17 mouse cellular contexts compared by ENCODE assay signal in genomic region chr3:80211323-80212109, GRCm38 (mm10).
DNase-seq lines count a peak whose midpoint lies in the region; ATAC-seq and TF ChIP-seq lines count a peak whose summit lies in the region.
"Had no signal": no experiment of that assay in that cellular context is flagged by ENCODE, and none has a peak within 500 bp of the region (broad histone marks: within the 10 kb centered on the region; RNA-seq: fewer than 3 reads in every experiment).

No protein-coding gene starts in this region.

- DNase-seq in hindbrain, embryonic 14.5 days (ENCODE audit: low spot score), result no peak
- DNase-seq in hindbrain, embryonic 11.5 days (ENCODE audit: low spot score), result no peak
- no peak for DNase-seq in midbrain, embryonic 10.5 days (ENCODE audit: low spot score)
- DNase-seq in layer of hippocampus, adult 2 months (ENCODE audit: low spot score in 2 of 2), result peak; percentile 25 to 79
- no peak for DNase-seq in heart, adult 2 months
- no peak for DNase-seq in urinary bladder, postnatal 25 days (ENCODE audit: low spot score)
- DNase-seq: cerebellum, adult 18-20 months; gastrocnemius, postnatal 36 days; kidney, postnatal 14 days; lung, embryonic 14.5 days; thymus, postnatal 25 days had no signal

- WGBS in hindbrain, embryonic 14.5 days, result 67% methylated on average over 3 of the region's 3 CpGs
- WGBS in hindbrain, embryonic 11.5 days, result 79% methylated on average over 3 of the region's 3 CpGs
- 66% methylated on average over 3 of the region's 3 CpGs for WGBS in midbrain, embryonic 13.5 days
- 85% methylated on average over 3 of the region's 3 CpGs for WGBS in midbrain, embryonic 10.5 days
- 37% methylated on average over 3 of the region's 3 CpGs for WGBS in midbrain, embryonic 16.5 days
- WGBS in heart, adult 2 months, result 71% methylated on average over 3 of the region's 3 CpGs

- no peak overlapping the region for H3K27ac ChIP-seq in hindbrain, embryonic 14.5 days
- H3K27ac ChIP-seq in hindbrain, embryonic 11.5 days (ENCODE audit: low read depth, low read length), result no peak overlapping the region
- 0 out of 2 replicates have a peak overlapping the region, but pooled peaks have one; percentile 19 for H3K27ac ChIP-seq in midbrain, embryonic 13.5 days
- no peak overlapping the region for H3K27ac ChIP-seq in midbrain, embryonic 10.5 days (replicated peaks)
- H3K27ac ChIP-seq in layer of hippocampus, adult 2 months, result peak overlapping the region; percentile 91
- peak overlapping the region; percentile 58 for H3K27ac ChIP-seq in midbrain, embryonic 16.5 days (ENCODE audit: low read length)
- no peak overlapping the region for H3K27ac ChIP-seq in heart, adult 2 months

- intact Hi-C loops in heart, adult 2 months (cut with DNase I), result no loop called here

- ATAC-seq in hindbrain, embryonic 14.5 days (ENCODE audit: low FRiP score), result 0 out of 2 replicates have a peak, but pooled peaks have one; percentile 27
- ATAC-seq in hindbrain, embryonic 11.5 days (ENCODE audit: low FRiP score), result no peak
- no peak for ATAC-seq in midbrain, embryonic 13.5 days
- ATAC-seq in midbrain, embryonic 16.5 days, result 0 out of 2 replicates have a peak, but pooled peaks have one; percentile 49
- ATAC-seq: intestine, embryonic 16.5 days had no signal

- H3K27me3 ChIP-seq in hindbrain, embryonic 14.5 days (ENCODE audit: control insufficient read depth, insufficient read depth, low read length), result no peaks in the 10 kb centered on the region
- no peaks in the 10 kb centered on the region for H3K27me3 ChIP-seq in hindbrain, embryonic 11.5 days (ENCODE audit: control insufficient read depth, insufficient read depth, low read length)
- H3K27me3 ChIP-seq in midbrain, embryonic 13.5 days, result no peaks in the 10 kb centered on the region
- H3K27me3 ChIP-seq in midbrain, embryonic 10.5 days (ENCODE audit: low read depth, poor library complexity, severe bottlenecking), result no peaks in the 10 kb centered on the region
- H3K27me3 ChIP-seq in midbrain, embryonic 16.5 days (ENCODE audit: control insufficient read depth, insufficient read depth, low read depth, low read length), result no peaks in the 10 kb centered on the region
- H3K27me3 ChIP-seq in heart, adult 2 months (ENCODE audit: control insufficient read depth, insufficient read depth, low read length), result no peaks in the 10 kb centered on the region

- H3K4me1 ChIP-seq in hindbrain, embryonic 14.5 days (replicated peaks; ENCODE audit: control insufficient read depth, insufficient read depth, low read length), result no peaks in the 10 kb centered on the region; the same call in 1 of the 2 replicates
- no peaks in the 10 kb centered on the region for H3K4me1 ChIP-seq in hindbrain, embryonic 11.5 days (replicated peaks; ENCODE audit: control insufficient read depth, insufficient read depth, low read length)
- H3K4me1 ChIP-seq in midbrain, embryonic 13.5 days (replicated peaks), result peaks cover 3% of the 10 kb centered on the region; the same call in 1 of the 2 replicates
- peaks cover 4% of the 10 kb centered on the region for H3K4me1 ChIP-seq in midbrain, embryonic 10.5 days
- peaks cover 13% of the 10 kb centered on the region for H3K4me1 ChIP-seq in midbrain, embryonic 16.5 days (ENCODE audit: control insufficient read depth, insufficient read depth, low read length)
- no peaks in the 10 kb centered on the region for H3K4me1 ChIP-seq in heart, adult 2 months (ENCODE audit: control insufficient read depth, insufficient read depth, low read length)

- no peak overlapping the region for H3K4me2 ChIP-seq in hindbrain, embryonic 14.5 days (replicated peaks)
- no peak overlapping the region for H3K4me2 ChIP-seq in hindbrain, embryonic 11.5 days (replicated peaks; ENCODE audit: low read depth, low read length)
- H3K4me2 ChIP-seq in midbrain, embryonic 13.5 days (replicated peaks), result no peak overlapping the region
- H3K4me2 ChIP-seq in midbrain, embryonic 16.5 days (ENCODE audit: low read length), result no peak overlapping the region
- H3K4me2 ChIP-seq: heart, embryonic 11.5 days; lung, embryonic 14.5 days had no signal

- H3K9ac ChIP-seq in hindbrain, embryonic 14.5 days, result no peak overlapping the region
- H3K9ac ChIP-seq in hindbrain, embryonic 11.5 days (ENCODE audit: low read depth, low read length), result no peak overlapping the region
- no peak overlapping the region for H3K9ac ChIP-seq in midbrain, embryonic 13.5 days (replicated peaks)
- H3K9ac ChIP-seq in midbrain, embryonic 16.5 days (ENCODE audit: low read depth, low read length), result no peak overlapping the region
- H3K9ac ChIP-seq in heart, adult 2 months (ENCODE audit: low read depth, low read length), result no peak overlapping the region
- H3K9ac ChIP-seq: lung, embryonic 14.5 days had no signal

- no peaks in the 10 kb centered on the region for H3K79me2 ChIP-seq in heart, adult 2 months (replicated peaks; ENCODE audit: control insufficient read depth, insufficient read depth, low read length)

- H3K9me3 ChIP-seq in hindbrain, embryonic 14.5 days (ENCODE audit: control insufficient read depth, low read length), result no peaks in the 10 kb centered on the region
- no peaks in the 10 kb centered on the region for H3K9me3 ChIP-seq in hindbrain, embryonic 11.5 days (ENCODE audit: control insufficient read depth, low read length)
- no peaks in the 10 kb centered on the region for H3K9me3 ChIP-seq in midbrain, embryonic 13.5 days
- no peaks in the 10 kb centered on the region for H3K9me3 ChIP-seq in midbrain, embryonic 10.5 days (replicated peaks)
- no peaks in the 10 kb centered on the region for H3K9me3 ChIP-seq in midbrain, embryonic 16.5 days (replicated peaks; ENCODE audit: control insufficient read depth, low read length, poor library complexity, severe bottlenecking)
- H3K9me3 ChIP-seq: G1E had no signal

- H3K4me3 ChIP-seq in hindbrain, embryonic 14.5 days (replicated peaks; ENCODE audit: low read length), result no peak overlapping the region
- no peak overlapping the region for H3K4me3 ChIP-seq in hindbrain, embryonic 11.5 days (ENCODE audit: low read depth, low read length)
- H3K4me3 ChIP-seq in midbrain, embryonic 13.5 days (replicated peaks), result no peak overlapping the region
- H3K4me3 ChIP-seq in midbrain, embryonic 10.5 days, result no peak overlapping the region
- no peak overlapping the region for H3K4me3 ChIP-seq in layer of hippocampus, adult 2 months
- H3K4me3 ChIP-seq in midbrain, embryonic 16.5 days (ENCODE audit: low read depth, low read length), result no peak overlapping the region
- H3K4me3 ChIP-seq in heart, adult 2 months, result no peak overlapping the region
- H3K4me3 ChIP-seq: myocyte had no signal

- peak; percentile 22 for TF ChIP-seq CTCF in layer of hippocampus, adult 2 months (conservative IDR thresholded peaks at IDR 0.05)
- TF ChIP-seq CTCF in heart, adult 2 months (IDR thresholded peaks at IDR 0.05), result no peak

- TF ChIP-seq EP300 in heart, adult 2 months (IDR thresholded peaks at IDR 0.05; ENCODE audit: insufficient read depth, low read depth, low read length), result no peak

- no peak for TF ChIP-seq POLR2A in heart, adult 2 months (IDR thresholded peaks at IDR 0.05; ENCODE audit: insufficient read depth, low read depth, low read length)

- H3K36me3 ChIP-seq in hindbrain, embryonic 14.5 days (replicated peaks; ENCODE audit: control insufficient read depth, insufficient read depth), result no peaks in the 10 kb centered on the region
- H3K36me3 ChIP-seq in hindbrain, embryonic 11.5 days (ENCODE audit: control insufficient read depth, insufficient read depth, low read length), result no peaks in the 10 kb centered on the region
- no peaks in the 10 kb centered on the region for H3K36me3 ChIP-seq in midbrain, embryonic 13.5 days
- no peaks in the 10 kb centered on the region for H3K36me3 ChIP-seq in midbrain, embryonic 10.5 days
- H3K36me3 ChIP-seq in midbrain, embryonic 16.5 days (ENCODE audit: control insufficient read depth, insufficient read depth, low read length), result no peaks in the 10 kb centered on the region
- H3K36me3 ChIP-seq in heart, adult 2 months (ENCODE audit: control insufficient read depth, insufficient read depth, low read length), result no peaks in the 10 kb centered on the region
- H3K36me3 ChIP-seq: G1E had no signal

Comparison
In these comparisons a context has a peak if more than half of its experiments do, and no peak if none do; other contexts are left out.
1. ATAC-seq: peak in hindbrain, embryonic 14.5 days (single experiment) and midbrain, embryonic 16.5 days (single experiment); none in hindbrain, embryonic 11.5 days (single experiment) and midbrain, embryonic 13.5 days (single experiment).
2. H3K27ac ChIP-seq: peak in midbrain, embryonic 13.5 days (single experiment), layer of hippocampus, adult 2 months (single experiment) and midbrain, embryonic 16.5 days (single experiment); none in hindbrain, embryonic 14.5 days (single experiment), hindbrain, embryonic 11.5 days (single experiment), midbrain, embryonic 10.5 days (single experiment) and heart, adult 2 months (single experiment).
3. DNase-seq: peak in layer of hippocampus, adult 2 months (2 of 2); none in hindbrain, embryonic 14.5 days (single experiment), hindbrain, embryonic 11.5 days (single experiment), midbrain, embryonic 10.5 days (single experiment), heart, adult 2 months (0 of 2) and urinary bladder, postnatal 25 days (single experiment).